Mouse (Mus musculus) midbrain, embryonic 14.5 days (tissue): ENCODE results near the gene Col6a2. TPM values are rescaled to one million over a fixed set of nuclear protein-coding genes. Genes with fewer than 3 reads are reported as not detected.
A peak's percentile ranks its signal among the peaks of the same experiment; 100 is the strongest.

Experiments
- ATAC-seq: fragments of 200-750 bp; cut with Nextera tagmentation; 2 replicates; pipeline ENCODE4 v1.8.0; 2017; ENCODE audit warnings: moderate number of reproducible peaks, moderate library complexity; ENCODE audit not compliant: low FRiP score, low TSS enrichment
- DNase-seq: peaks from one replicate; pipeline ENCODE4 v3.0.0-alpha.2; 2015
- H3K27ac ChIP-seq: fragments of 300-500 bp; sonication (generic); replicated peaks from 2 replicates; pipeline ENCODE4 v1.5.1; 2014; ENCODE audit warnings: mild to moderate bottlenecking, low read depth, low read length, moderate library complexity
- H3K27me3 ChIP-seq: fragments of 300-500 bp; sonication (generic); 2 replicates; pipeline ENCODE4 v1.6.1; 2014; ENCODE audit warnings: low read length, control low read depth, mixed read lengths; ENCODE audit not compliant: control insufficient read depth, insufficient read depth
- H3K36me3 ChIP-seq: fragments of 300-500 bp; sonication (generic); 2 replicates; pipeline ENCODE4 v1.6.1; 2014; ENCODE audit warnings: low read length, control low read depth; ENCODE audit not compliant: control insufficient read depth, insufficient read depth
- H3K4me1 ChIP-seq: fragments of 300-500 bp; sonication (generic); 2 replicates; pipeline ENCODE4 v1.6.1; 2014; ENCODE audit warnings: mild to moderate bottlenecking, antibody characterized with exemption, low read length, control low read depth; ENCODE audit not compliant: control insufficient read depth, insufficient read depth
- H3K4me2 ChIP-seq: fragments of 300-500 bp; sonication (generic); 2 replicates; pipeline ENCODE4 v1.6.1; 2014; ENCODE audit warnings: mild to moderate bottlenecking, low read length, moderate library complexity
- H3K4me3 ChIP-seq: fragments of 300-500 bp; sonication (generic); replicated peaks from 2 replicates; pipeline ENCODE4 v1.5.1; 2014; ENCODE audit warnings: low read depth, low read length
- H3K9ac ChIP-seq: fragments of 300-500 bp; sonication (generic); replicated peaks from 2 replicates; pipeline ENCODE4 v1.6.1; 2014; ENCODE audit warnings: mild to moderate bottlenecking, low read length, moderate library complexity
- H3K9me3 ChIP-seq: fragments of 300-500 bp; sonication (generic); 2 replicates; pipeline ENCODE4 v1.6.1; 2016; ENCODE audit warnings: low read length, control low read depth, mixed read lengths; ENCODE audit not compliant: control insufficient read depth
- WGBS: fragments of 180-500 bp; shearing (Covaris S2); extraction: QIAGEN DNeasy Blood & Tissue Kit; methylation state at CpG from one replicate; pipeline ENCODE4 v1.1.7; 2014; 5-methylcytosine and 5-hydroxymethylcytosine counted together
- polyA plus RNA-seq: library from polyadenylated mRNA; unstranded; fragments of >200 nt; fragmentation: Nextera tagmentation; extraction: Ambion mirVana; gene quantifications from 2 replicates; pipeline ENCODE4 v1.2.1, GENCODE M21; 2014

Gene Col6a2
- polyA plus RNA-seq, 1 experiment from 2014 or later = 11.4 TPM

DNA sequence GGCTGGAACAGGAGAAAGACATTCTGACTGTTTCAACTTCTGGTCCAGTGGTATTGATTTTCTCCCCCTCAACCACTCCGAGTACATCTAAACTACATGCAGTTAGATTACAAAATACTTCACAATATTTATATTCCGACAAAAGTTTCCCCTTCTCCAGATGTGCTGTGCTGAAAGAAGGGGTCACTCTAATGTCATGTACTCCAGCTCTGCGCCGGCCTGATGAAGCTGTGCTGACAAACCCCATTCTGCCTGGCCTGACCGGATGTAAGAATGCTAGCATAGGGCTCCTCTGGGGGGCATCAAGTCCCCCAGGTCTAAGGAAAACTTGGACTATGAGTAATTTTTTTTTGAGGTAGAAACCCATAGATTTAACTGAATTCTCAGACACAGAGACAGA, 4.3 kb upstream of the Col6a2 start:
- no peaks in the 10 kb centered on the region for H3K27me3 ChIP-seq
- no peaks in the 10 kb centered on the region for H3K9me3 ChIP-seq
- no peaks in the 10 kb centered on the region for H3K36me3 ChIP-seq
- no peak overlapping the region for H3K27ac ChIP-seq
- 89% methylated on average over 5 of the region's 5 CpGs for WGBS
- ATAC-seq (no peak), DNase-seq (no peak)
- H3K4me3 ChIP-seq = no peak overlapping the region
- no peak overlapping the region for H3K9ac ChIP-seq
- H3K4me2 ChIP-seq = no peak overlapping the region
- H3K4me1 ChIP-seq = peaks cover 4% of the 10 kb centered on the region; the same call in 1 of the 2 replicates

DNA sequence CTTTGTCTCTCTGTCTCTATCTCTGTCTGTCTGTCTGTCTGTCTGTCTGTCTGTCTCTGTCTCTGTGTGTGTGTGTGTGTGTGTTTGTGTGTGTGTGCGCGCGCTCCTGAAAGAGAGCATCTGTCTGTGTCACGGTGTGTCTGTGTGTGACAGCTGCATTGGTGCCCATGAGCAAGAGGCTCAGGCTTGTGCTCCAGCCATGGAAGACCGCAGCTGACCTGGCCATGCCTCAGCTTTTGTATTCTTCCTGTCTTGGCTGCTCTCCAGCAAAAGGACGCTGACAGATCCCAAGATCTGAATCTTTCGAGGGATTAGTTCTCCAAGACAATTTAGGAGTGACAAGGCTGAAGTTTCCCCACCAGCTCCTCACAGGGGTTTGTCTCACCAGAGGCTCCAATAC, 1.5 kb upstream of the Col6a2 start:
- peak; percentile 6 for DNase-seq
- no peak overlapping the region for H3K9ac ChIP-seq
- no peaks in the 10 kb centered on the region for H3K36me3 ChIP-seq
- H3K27me3 ChIP-seq = no peaks in the 10 kb centered on the region
- no peaks in the 10 kb centered on the region for H3K9me3 ChIP-seq
- 62% methylated on average over 7 of the region's 7 CpGs for WGBS
- H3K27ac ChIP-seq = no peak overlapping the region
- H3K4me1 ChIP-seq = peaks cover 4% of the 10 kb centered on the region; the same call in 1 of the 2 replicates
- no peak for ATAC-seq
- H3K4me2 ChIP-seq = no peak overlapping the region
- H3K4me3 ChIP-seq = no peak overlapping the region

- Histone ChIP-seq H3K4me1 (peaks cover 4% of the 10 kb centered on the region; the same call in 1 of the 2 replicates), H3K36me3 (no peaks in the 10 kb centered on the region), H3K4me3 (peak overlapping the region; percentile 29; the same call in 1 of the 2 replicates), H3K27me3 (no peaks in the 10 kb centered on the region), H3K9ac (no peak overlapping the region), H3K27ac (no peak overlapping the region), H3K9me3 (no peaks in the 10 kb centered on the region), H3K4me2 (peak overlapping the region; percentile 64)
- DNase-seq (no peak), ATAC-seq (0 out of 2 replicates have a peak, but pooled peaks have one; percentile 8)
- 24% methylated on average over 7 of the region's 7 CpGs for WGBS
Measured at GRCm38 (mm10) chr10:76623734-76624133, 304 bp upstream of the Col6a2 start.

- Histone ChIP-seq H3K4me3 (no peak overlapping the region), H3K9ac (no peak overlapping the region), H3K9me3 (no peaks in the 10 kb centered on the region), H3K4me2 (no peak overlapping the region), H3K36me3 (no peaks in the 10 kb centered on the region), H3K4me1 (peaks cover 4% of the 10 kb centered on the region; the same call in 1 of the 2 replicates), H3K27ac (no peak overlapping the region), H3K27me3 (no peaks in the 10 kb centered on the region)
- ATAC-seq (no peak), DNase-seq (no peak)
- WGBS = 81% methylated on average over 4 of the region's 4 CpGs
Measured at GRCm38 (mm10) chr10:76622411-76622810, 1.0 kb downstream of the Col6a2 start.

DNA sequence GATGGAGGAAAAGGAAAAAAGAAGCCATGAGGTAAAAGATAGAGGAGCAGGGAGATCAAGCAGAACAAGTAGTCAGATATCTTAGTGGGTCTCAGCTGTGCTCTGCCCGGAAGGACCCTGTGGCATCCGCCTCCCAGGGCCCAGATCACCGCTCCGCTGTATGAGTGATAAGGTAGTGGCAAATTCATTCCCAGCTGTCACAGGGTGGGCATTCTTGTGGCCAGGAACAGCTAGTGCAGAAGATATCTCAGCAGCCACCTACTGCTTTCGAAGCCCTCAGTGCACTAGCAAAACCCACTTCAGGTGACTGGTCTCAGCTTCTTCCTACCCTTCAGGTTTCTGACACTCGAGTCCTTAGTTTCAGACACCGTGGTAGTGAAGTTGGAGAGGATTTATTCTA, 11.0 kb downstream of the Col6a2 start:
- DNase-seq (no peak), ATAC-seq (no peak)
- Histone ChIP-seq H3K4me3 (no peak overlapping the region), H3K27me3 (no peaks in the 10 kb centered on the region), H3K27ac (no peak overlapping the region), H3K4me1 (no peaks in the 10 kb centered on the region), H3K4me2 (no peak overlapping the region), H3K36me3 (no peaks in the 10 kb centered on the region), H3K9ac (no peak overlapping the region), H3K9me3 (no peaks in the 10 kb centered on the region)
- WGBS = 95% methylated on average over 7 of the region's 7 CpGs

DNA sequence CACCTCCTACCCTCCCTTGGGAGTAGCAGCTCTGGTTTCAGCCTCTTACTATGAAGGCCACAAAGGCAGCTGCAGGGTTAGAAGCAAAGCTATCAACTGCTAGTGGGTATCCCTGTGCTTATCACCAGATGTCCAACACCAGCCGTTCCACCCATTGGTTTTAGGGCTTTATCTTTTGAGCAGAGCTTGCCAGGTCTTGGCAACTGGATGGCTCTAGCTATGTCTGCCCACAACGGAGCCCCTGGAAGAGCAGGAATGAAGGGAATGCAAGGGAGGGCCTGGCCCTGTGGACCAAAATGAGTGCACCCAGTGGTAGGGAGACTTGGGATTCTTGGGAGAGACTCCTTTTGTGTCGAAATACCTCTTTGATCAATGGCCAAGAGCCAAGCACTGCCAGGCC, 20.7 kb downstream of the Col6a2 start:
- ATAC-seq (no peak), DNase-seq (no peak)
- no peak overlapping the region for H3K4me3 ChIP-seq
- no peaks in the 10 kb centered on the region for H3K4me1 ChIP-seq
- H3K36me3 ChIP-seq = no peaks in the 10 kb centered on the region
- no peak overlapping the region for H3K27ac ChIP-seq
- H3K9ac ChIP-seq = no peak overlapping the region
- no peaks in the 10 kb centered on the region for H3K9me3 ChIP-seq
- H3K27me3 ChIP-seq = no peaks in the 10 kb centered on the region
- no peak overlapping the region for H3K4me2 ChIP-seq
- 71% methylated on average over 3 of the region's 3 CpGs for WGBS

DNA sequence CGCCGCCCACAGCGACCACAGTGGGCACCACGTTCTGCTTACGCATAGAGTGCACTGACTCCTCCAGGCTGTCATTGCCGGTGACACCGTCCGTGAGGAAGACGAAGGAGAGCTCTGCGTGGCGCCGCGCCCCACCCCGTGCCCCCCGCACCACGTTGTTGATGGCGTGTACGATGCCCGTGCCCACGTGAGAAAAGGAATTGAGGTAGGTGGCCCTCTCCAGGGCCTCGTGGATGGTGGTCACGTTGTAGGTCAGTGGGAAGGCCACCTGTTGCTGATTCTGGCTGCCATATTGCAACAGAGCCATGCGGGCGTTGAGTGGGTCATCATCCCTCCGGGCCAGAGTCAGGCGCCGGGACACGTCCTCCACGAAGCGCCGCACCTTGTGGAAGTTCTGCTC, 27.1 kb downstream of the Col6a2 start:
- Histone ChIP-seq H3K9me3 (no peaks in the 10 kb centered on the region), H3K4me3 (no peak overlapping the region), H3K36me3 (no peaks in the 10 kb centered on the region), H3K4me2 (no peak overlapping the region), H3K27me3 (no peaks in the 10 kb centered on the region), H3K4me1 (no peaks in the 10 kb centered on the region), H3K9ac (no peak overlapping the region), H3K27ac (no peak overlapping the region)
- no peak for DNase-seq
- no peak for ATAC-seq
- WGBS = 95% methylated on average over 31 of the region's 31 CpGs

- H3K27ac ChIP-seq = no peak overlapping the region
- 90% methylated on average over 11 of the region's 11 CpGs for WGBS
- no peaks in the 10 kb centered on the region for H3K36me3 ChIP-seq
- DNase-seq (no peak), ATAC-seq (no peak)
- H3K27me3 ChIP-seq = no peaks in the 10 kb centered on the region
- no peak overlapping the region for H3K4me2 ChIP-seq
- no peaks in the 10 kb centered on the region for H3K9me3 ChIP-seq
- no peak overlapping the region for H3K4me3 ChIP-seq
- no peak overlapping the region for H3K9ac ChIP-seq
- no peaks in the 10 kb centered on the region for H3K4me1 ChIP-seq
Measured at GRCm38 (mm10) chr10:76590197-76590596, 33.2 kb downstream of the Col6a2 start.

DNA sequence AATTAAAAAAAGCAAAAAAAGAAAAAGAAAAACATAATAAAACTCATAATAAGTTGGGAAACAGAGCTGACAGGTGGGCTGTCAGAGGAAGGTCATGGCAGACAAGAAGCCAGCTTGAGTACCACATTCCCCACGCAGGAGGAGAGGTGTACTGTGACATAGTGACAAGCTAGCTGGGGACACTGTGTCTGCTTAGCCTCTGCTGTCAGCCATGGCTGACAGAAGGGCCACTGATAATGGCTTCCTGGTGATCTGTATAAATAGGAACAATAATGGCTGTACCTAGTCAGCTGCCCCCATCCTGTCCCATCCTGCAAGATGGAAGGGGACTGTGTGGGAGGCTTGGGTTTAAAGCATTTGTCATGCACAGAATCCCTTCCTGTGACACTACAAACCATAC, 37.2 kb downstream of the Col6a2 start:
- H3K9ac ChIP-seq = no peak overlapping the region
- no peaks in the 10 kb centered on the region for H3K27me3 ChIP-seq
- no peaks in the 10 kb centered on the region for H3K4me1 ChIP-seq
- H3K36me3 ChIP-seq = no peaks in the 10 kb centered on the region
- no peak for ATAC-seq
- H3K4me2 ChIP-seq = no peak overlapping the region
- WGBS = 68% methylated on average over 1 of the region's 1 CpGs
- H3K27ac ChIP-seq = no peak overlapping the region
- no peaks in the 10 kb centered on the region for H3K9me3 ChIP-seq
- DNase-seq = no peak
- no peak overlapping the region for H3K4me3 ChIP-seq
